Mouse (Mus musculus) liver, postnatal 0 days (tissue): ENCODE data around the gene Tmem132c. TPM values are rescaled to one million over a fixed set of nuclear protein-coding genes. Genes with fewer than 3 reads are reported as not detected.

Experiments
- ATAC-seq: fragments of 200-750 bp; cut with Nextera tagmentation; 2 replicates; pipeline ENCODE4 v1.8.0; 2017; ENCODE audit warnings: mild to moderate bottlenecking, moderate library complexity
- DNase-seq: peaks from one replicate; pipeline ENCODE4 v3.0.0-alpha.2; 2016
- H3K27ac ChIP-seq: fragments of 300-500 bp; sonication (generic); 2 replicates; pipeline ENCODE4 v1.5.1; 2014; ENCODE audit warnings: antibody characterized with exemption, moderate library complexity, mild to moderate bottlenecking, low read depth
- H3K27me3 ChIP-seq: fragments of 300-500 bp; sonication (generic); 2 replicates; pipeline ENCODE4 v1.6.1; 2014; ENCODE audit warnings: low read length, control low read depth, mixed read lengths; ENCODE audit not compliant: insufficient read depth
- H3K36me3 ChIP-seq: fragments of 300-500 bp; sonication (generic); replicated peaks from 2 replicates; pipeline ENCODE4 v1.6.1; 2014; ENCODE audit warnings: mild to moderate bottlenecking, control low read depth, low read length, moderate library complexity, mixed read lengths; ENCODE audit not compliant: insufficient read depth
- H3K4me1 ChIP-seq: fragments of 300-500 bp; sonication (generic); 2 replicates; pipeline ENCODE4 v1.6.1; 2014; ENCODE audit warnings: antibody characterized with exemption, mild to moderate bottlenecking, control low read depth; ENCODE audit not compliant: insufficient read depth
- H3K4me2 ChIP-seq: fragments of 300-500 bp; sonication (generic); 2 replicates; pipeline ENCODE4 v1.6.1; 2014; ENCODE audit warnings: low read depth, mild to moderate bottlenecking, low read length, moderate library complexity, mixed read lengths
- H3K4me3 ChIP-seq: fragments of 300-500 bp; sonication (generic); 2 replicates; pipeline ENCODE4 v1.5.1; 2014; ENCODE audit warnings: low read depth, low read length
- H3K9ac ChIP-seq: fragments of 300-500 bp; sonication (generic); replicated peaks from 2 replicates; pipeline ENCODE4 v1.6.1; 2014; ENCODE audit warnings: mild to moderate bottlenecking, moderate library complexity
- H3K9me3 ChIP-seq: fragments of 300-500 bp; sonication (generic); 2 replicates; pipeline ENCODE4 v1.6.1; 2016; ENCODE audit warnings: mild to moderate bottlenecking, control low read depth, low read length, mixed read lengths
- CTCF ChIP-seq: sonication (generic); IDR thresholded peaks from 2 replicates; pipeline ENCODE4 v1.5.1; 2016; ENCODE audit warnings: antibody characterized with exemption, low read depth
- EP300 ChIP-seq: IDR thresholded peaks from 2 replicates; pipeline ENCODE4 v1.6.1; 2016; ENCODE audit warnings: antibody characterized with exemption, low read depth, mild to moderate bottlenecking
- WGBS: fragments of 180-500 bp; shearing (Covaris S2); extraction: QIAGEN DNeasy Blood & Tissue Kit; methylation state at CpG from one replicate; pipeline ENCODE4 v1.1.7; 2014; ENCODE audit not compliant: insufficient replicate concordance; 5-methylcytosine and 5-hydroxymethylcytosine counted together
- polyA plus RNA-seq: library from polyadenylated mRNA; unstranded; fragments of >200 nt; fragmentation: Nextera tagmentation; extraction: Ambion mirVana; gene quantifications from 2 replicates; pipeline ENCODE4 v1.2.1, GENCODE M21; 2015

Gene Tmem132c
- polyA plus RNA-seq, 1 experiment from 2014 or later: 0.02 TPM

- Histone ChIP-seq H3K4me1 (no peaks in the 10 kb centered on the region), H3K27ac (no peak overlapping the region), H3K36me3 (no peaks in the 10 kb centered on the region), H3K4me2 (no peak overlapping the region), H3K9me3 (no peaks in the 10 kb centered on the region; the same call in 1 of the 2 replicates), H3K9ac (no peak overlapping the region), H3K27me3 (no peaks in the 10 kb centered on the region), H3K4me3 (no peak overlapping the region)
- DNase-seq (no peak), ATAC-seq (no peak)
- no peak for TF ChIP-seq EP300
- TF ChIP-seq CTCF: no peak
- 40% methylated on average over 3 of the region's 3 CpGs for WGBS
Observed at GRCm38 (mm10) chr5:127271145-127271544, 29.5 kb downstream of the Tmem132c start.

GRCm38 (mm10) chr5:127279462-127279861, 37.9 kb downstream of the Tmem132c start:
- DNase-seq: no peak

GRCm38 (mm10) chr5:127281186-127281585, 39.6 kb downstream of the Tmem132c start:
- no peak for DNase-seq
- H3K4me2 ChIP-seq: no peak overlapping the region
- H3K36me3 ChIP-seq: no peaks in the 10 kb centered on the region
- TF ChIP-seq EP300 (no peak), CTCF (no peak)
- H3K4me1 ChIP-seq: no peaks in the 10 kb centered on the region
- H3K9me3 ChIP-seq: no peaks in the 10 kb centered on the region
- no peak overlapping the region for H3K4me3 ChIP-seq
- WGBS: 70% methylated on average over 4 of the region's 4 CpGs
- H3K27me3 ChIP-seq: no peaks in the 10 kb centered on the region
- H3K27ac ChIP-seq: no peak overlapping the region
- no peak for ATAC-seq
- no peak overlapping the region for H3K9ac ChIP-seq

More at GRCm38 (mm10) chr5:127279462-127279861, 37.9 kb downstream of the Tmem132c start:
- Histone ChIP-seq H3K4me1 (no peaks in the 10 kb centered on the region), H3K9me3 (no peaks in the 10 kb centered on the region), H3K27ac (no peak overlapping the region), H3K4me3 (no peak overlapping the region), H3K36me3 (no peaks in the 10 kb centered on the region), H3K4me2 (no peak overlapping the region), H3K9ac (no peak overlapping the region), H3K27me3 (no peaks in the 10 kb centered on the region)
- TF ChIP-seq CTCF (no peak), EP300 (no peak)
- no peak for ATAC-seq
- 71% methylated on average over 9 of the region's 9 CpGs for WGBS

GRCm38 (mm10) chr5:127282539-127283123, 41.0 kb downstream of the Tmem132c start:
- Histone ChIP-seq H3K4me1 (no peaks in the 10 kb centered on the region), H3K4me2 (no peak overlapping the region), H3K9ac (no peak overlapping the region), H3K27ac (no peak overlapping the region), H3K9me3 (no peaks in the 10 kb centered on the region), H3K36me3 (no peaks in the 10 kb centered on the region), H3K27me3 (no peaks in the 10 kb centered on the region), H3K4me3 (no peak overlapping the region)
- 35% methylated on average over 6 of the region's 6 CpGs for WGBS
- no peak for DNase-seq
- ATAC-seq: no peak
- TF ChIP-seq EP300 (no peak), CTCF (no peak)

- no peak for DNase-seq
- Histone ChIP-seq H3K9me3 (no peaks in the 10 kb centered on the region), H3K27ac (no peak overlapping the region), H3K36me3 (no peaks in the 10 kb centered on the region), H3K9ac (no peak overlapping the region), H3K4me2 (no peak overlapping the region), H3K4me3 (no peak overlapping the region), H3K27me3 (no peaks in the 10 kb centered on the region), H3K4me1 (no peaks in the 10 kb centered on the region)
- whole genome bisulfite sequencing: 62% methylated on average over 5 of the region's 5 CpGs
- TF ChIP-seq CTCF: no peak
- TF ChIP-seq EP300: no peak
- no peak for ATAC-seq
Observed at GRCm38 (mm10) chr5:127286886-127287285, 45.3 kb downstream of the Tmem132c start.

- Histone ChIP-seq H3K27me3 (no peaks in the 10 kb centered on the region), H3K27ac (no peak overlapping the region), H3K36me3 (no peaks in the 10 kb centered on the region), H3K9me3 (no peaks in the 10 kb centered on the region), H3K4me1 (no peaks in the 10 kb centered on the region), H3K4me2 (no peak overlapping the region), H3K4me3 (no peak overlapping the region), H3K9ac (no peak overlapping the region)
- 82% methylated on average over 8 of the region's 8 CpGs for WGBS
- no peak for DNase-seq
- no peak for ATAC-seq
- TF ChIP-seq CTCF (no peak), EP300 (no peak)
Observed at GRCm38 (mm10) chr5:127289659-127290058, 48.1 kb downstream of the Tmem132c start.
